Mouse (Mus musculus) olfactory bulb, adult 2 months (tissue): ENCODE data around the gene Adamts12.

Source experiments
- CTCF ChIP-seq: fragments of 200-500 bp; IDR thresholded peaks from 2 replicates; pipeline ENCODE4 v1.5.1; 2012; ENCODE audit warnings: low read depth, mild to moderate bottlenecking, low read length, moderate library complexity; ENCODE audit not compliant: insufficient read depth
- POLR2A ChIP-seq: fragments of 200-500 bp; IDR thresholded peaks from 2 replicates; pipeline ENCODE4 v1.6.1; 2012; ENCODE audit warnings: mild to moderate bottlenecking, low read depth, low read length, moderate library complexity; ENCODE audit not compliant: insufficient read depth

- TF ChIP-seq CTCF, result no peak
- no peak for TF ChIP-seq POLR2A
Observed at GRCm38 (mm10) chr15:11369572-11369971, 305.0 kb downstream of the Adamts12 start.
